Mouse (Mus musculus) embryonic facial prominence, embryonic 10.5 days (tissue): ENCODE results near the gene Acot1. TPM values are rescaled to one million over a fixed set of nuclear protein-coding genes. Genes with fewer than 3 reads are reported as not detected.
A peak's percentile ranks its signal among the peaks of the same experiment; 100 is the strongest.
"Not testable (repeated sequence)": the region's sequence is repeated elsewhere in the genome, so short reads cannot be mapped to it uniquely, and the experiment has no call there.

Experiments
- DNase-seq: peaks from one replicate; pipeline ENCODE4 v3.0.0-alpha.2; 2017; ENCODE audit warnings: low spot score
- H3K27ac ChIP-seq: fragments of 300-500 bp; sonication (generic); replicated peaks from 2 replicates; pipeline ENCODE4 v1.5.1; 2016; ENCODE audit warnings: mild to moderate bottlenecking
- H3K27me3 ChIP-seq: fragments of 300-500 bp; sonication (generic); replicated peaks from 2 replicates; pipeline ENCODE4 v1.6.1; 2016; ENCODE audit warnings: low read depth, mild to moderate bottlenecking; ENCODE audit not compliant: poor library complexity, severe bottlenecking
- H3K36me3 ChIP-seq: fragments of 300-500 bp; sonication (generic); replicated peaks from 2 replicates; pipeline ENCODE4 v1.6.1; 2016; ENCODE audit warnings: mild to moderate bottlenecking, moderate library complexity
- H3K4me1 ChIP-seq: fragments of 300-500 bp; sonication (generic); 2 replicates; pipeline ENCODE4 v1.6.1; 2016
- H3K4me3 ChIP-seq: fragments of 300-500 bp; sonication (generic); 2 replicates; pipeline ENCODE4 v1.5.1; 2016; ENCODE audit warnings: mild to moderate bottlenecking, moderate library complexity
- H3K9me3 ChIP-seq: fragments of 300-500 bp; sonication (generic); 2 replicates; pipeline ENCODE4 v1.6.1; 2016; ENCODE audit warnings: mild to moderate bottlenecking
- WGBS: fragments of 180-500 bp; shearing (Covaris S2); methylation state at CpG from one replicate; pipeline ENCODE4 v1.1.7; 2016; 5-methylcytosine and 5-hydroxymethylcytosine counted together
- polyA plus RNA-seq: library from polyadenylated mRNA; unstranded; fragments of >200 nt; fragmentation: Nextera tagmentation; extraction: Ambion mirVana; gene quantifications from 2 replicates; pipeline ENCODE4 v1.2.1, GENCODE M21; 2016

Acot1 gene
- polyA plus RNA-seq, 1 experiment from 2014 or later: 29.6 TPM

- WGBS: 93% methylated on average over 7 of the region's 7 CpGs
- H3K36me3 ChIP-seq: no peaks in the 10 kb centered on the region
- no peak overlapping the region for H3K27ac ChIP-seq
- DNase-seq: no peak
- H3K27me3 ChIP-seq: no peaks in the 10 kb centered on the region
- no peak overlapping the region for H3K4me3 ChIP-seq
- no peaks in the 10 kb centered on the region for H3K4me1 ChIP-seq
- no peaks in the 10 kb centered on the region for H3K9me3 ChIP-seq
These were observed 16.6 kb downstream of the Acot1 start for GRCm38 (mm10) chr12:84025888-84026287.

- not testable (repeated sequence) for DNase-seq, H3K36me3 ChIP-seq, H3K9me3 ChIP-seq, H3K4me1 ChIP-seq, H3K27ac ChIP-seq, H3K27me3 ChIP-seq, H3K4me3 ChIP-seq
- WGBS: 43% methylated on average over 3 of the region's 3 CpGs
These were observed 19.0 kb downstream of the Acot1 start for GRCm38 (mm10) chr12:84028328-84028727.

DNA sequence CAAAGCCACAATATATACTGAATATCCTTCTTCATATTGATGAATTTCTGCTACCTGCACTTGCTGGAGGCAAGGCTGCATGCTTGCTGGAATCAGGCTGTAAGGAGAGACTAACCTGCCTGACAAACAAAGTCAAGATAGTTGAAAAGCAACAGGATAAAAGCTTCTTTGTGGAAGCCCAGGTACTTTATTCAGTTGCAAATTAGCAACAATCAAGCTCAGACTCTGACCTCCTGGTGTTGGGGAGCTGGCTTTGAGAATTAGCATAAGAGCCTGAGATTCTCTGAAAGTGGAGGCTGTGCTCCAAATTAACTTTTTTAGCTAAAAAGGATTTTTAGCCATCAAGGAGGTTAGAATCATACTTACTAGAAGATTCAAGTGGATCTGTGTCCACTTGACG is 19.8 kb downstream of the Acot1 start:
- H3K9me3 ChIP-seq, DNase-seq, H3K4me1 ChIP-seq, H3K4me3 ChIP-seq, H3K27me3 ChIP-seq, H3K27ac ChIP-seq, H3K36me3 ChIP-seq: not testable (repeated sequence)
- WGBS: 80% methylated on average over 1 of the region's 1 CpGs

GRCm38 (mm10) chr12:84030659-84031332 is 21.5 kb downstream of the Acot1 start:
- Histone ChIP-seq H3K36me3 (no peaks in the 10 kb centered on the region), H3K9me3 (no peaks in the 10 kb centered on the region), H3K27ac (no peak overlapping the region), H3K27me3 (no peaks in the 10 kb centered on the region), H3K4me1 (no peaks in the 10 kb centered on the region), H3K4me3 (no peak overlapping the region)
- WGBS: 79% methylated on average over 4 of the region's 4 CpGs
- DNase-seq: peak; percentile 63

GRCm38 (mm10) chr12:84032854-84033253 is 23.6 kb downstream of the Acot1 start:
- no peaks in the 10 kb centered on the region for H3K36me3 ChIP-seq
- peaks cover 10% of the 10 kb centered on the region for H3K27me3 ChIP-seq
- H3K9me3 ChIP-seq: no peaks in the 10 kb centered on the region
- WGBS: 92% methylated on average over 4 of the region's 4 CpGs
- no peak overlapping the region for H3K4me3 ChIP-seq
- no peaks in the 10 kb centered on the region; the same call in 1 of the 2 replicates for H3K4me1 ChIP-seq
- no peak overlapping the region for H3K27ac ChIP-seq
- no peak for DNase-seq

- H3K27ac ChIP-seq, H3K27me3 ChIP-seq, H3K36me3 ChIP-seq, H3K4me1 ChIP-seq, H3K4me3 ChIP-seq, H3K9me3 ChIP-seq, DNase-seq: not testable (repeated sequence)
- 86% methylated on average over 2 of the region's 2 CpGs for WGBS
These were observed 24.0 kb downstream of the Acot1 start for GRCm38 (mm10) chr12:84033302-84033701.

DNA sequence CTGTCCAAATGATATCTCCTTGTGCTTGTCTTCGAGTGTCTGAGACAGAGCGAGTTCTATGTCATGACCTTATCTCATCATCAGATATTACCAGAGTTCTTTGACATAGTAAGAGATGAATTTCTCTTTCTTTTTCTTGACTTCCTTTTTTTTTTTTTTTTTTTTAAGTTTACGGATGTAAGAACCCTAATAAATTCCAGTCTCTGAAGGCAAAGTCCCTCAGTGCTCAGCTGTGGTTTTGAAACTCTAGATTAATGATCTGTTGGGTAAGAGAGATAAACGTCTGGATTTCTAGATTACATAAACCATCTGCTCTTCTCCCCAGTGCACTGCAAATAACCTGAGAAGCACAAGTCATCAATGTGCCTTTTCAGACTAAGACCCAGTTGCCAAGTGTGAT is 24.8 kb downstream of the Acot1 start:
- Histone ChIP-seq H3K4me1 (peaks cover 3% of the 10 kb centered on the region; the same call in 1 of the 2 replicates), H3K36me3 (no peaks in the 10 kb centered on the region), H3K9me3 (no peaks in the 10 kb centered on the region), H3K27ac (no peak overlapping the region), H3K4me3 (no peak overlapping the region), H3K27me3 (peaks cover 10% of the 10 kb centered on the region)
- 80% methylated on average over 4 of the region's 4 CpGs for WGBS
- no peak for DNase-seq

DNA sequence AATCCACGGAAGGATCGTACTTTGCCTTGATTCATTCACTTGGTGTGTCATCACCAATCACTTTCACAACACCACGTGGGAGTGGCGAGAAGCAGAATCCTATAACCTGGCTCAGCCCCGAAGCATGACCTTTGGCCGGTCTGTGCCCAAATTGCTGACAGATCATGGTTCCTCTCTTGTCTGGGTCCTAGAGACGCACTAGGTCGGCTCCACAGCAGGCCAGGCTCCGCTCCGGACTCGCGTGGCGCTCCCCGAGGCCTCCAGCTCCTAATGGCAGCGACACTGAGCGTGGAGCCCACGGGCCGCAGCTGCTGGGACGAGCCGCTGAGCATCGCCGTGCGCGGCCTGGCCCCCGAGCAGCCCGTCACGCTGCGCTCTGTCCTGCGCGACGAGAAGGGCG is 29.0 kb downstream of the Acot1 start, which contains the start of gene Acot4:
TSS of gene Acot4 (plus strand) at position 139 of the 400 bp plus-strand sequence.
- Histone ChIP-seq H3K27ac (peak within 1 kb of the TSS; percentile 70), H3K4me3 (peak within 1 kb of the TSS; percentile 59), H3K9me3 (peaks cover 13% of the 10 kb centered on the region; the same call in 1 of the 2 replicates)
- H3K4me1 ChIP-seq, H3K27me3 ChIP-seq, H3K36me3 ChIP-seq: not testable (repeated sequence)
- 10% methylated on average over 32 of the region's 32 CpGs for WGBS
- peak; percentile 40 for DNase-seq

DNA sequence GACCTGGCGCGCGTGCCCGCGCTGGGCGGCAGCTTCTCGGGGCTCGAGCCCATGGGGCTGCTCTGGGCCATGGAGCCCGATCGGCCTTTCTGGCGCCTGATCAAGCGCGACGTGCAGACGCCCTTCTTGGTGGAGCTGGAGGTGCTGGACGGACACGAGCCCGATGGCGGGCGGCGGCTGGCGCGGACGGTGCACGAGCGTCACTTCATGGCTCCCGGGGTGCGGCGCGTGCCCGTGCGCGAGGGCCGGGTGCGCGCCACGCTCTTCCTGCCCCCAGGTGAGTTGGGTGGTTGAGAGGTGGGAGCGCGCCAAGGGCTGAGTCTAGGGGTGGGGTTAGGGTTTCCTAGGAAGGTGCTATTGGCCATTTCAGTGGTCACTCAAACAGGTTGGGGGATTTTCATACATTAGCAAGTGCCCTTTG is 29.4 kb downstream of the Acot1 start, which contains the start of gene Gm49366:
TSS of gene Gm49366 (plus strand) at position 245 of the 421 bp plus-strand sequence.
- H3K9me3 ChIP-seq: peaks cover 13% of the 10 kb centered on the region; the same call in 1 of the 2 replicates
- not testable (repeated sequence) for H3K4me1 ChIP-seq, H3K27me3 ChIP-seq, H3K36me3 ChIP-seq
- peak; percentile 54 for DNase-seq
- peak within 1 kb of the TSS; percentile 70 for H3K27ac ChIP-seq
- peak within 1 kb of the TSS; percentile 59 for H3K4me3 ChIP-seq
- 3% methylated on average over 39 of the region's 39 CpGs for WGBS

- Histone ChIP-seq H3K36me3 (peaks cover 5% of the 10 kb centered on the region; the same call in 1 of the 2 replicates), H3K9me3 (peaks cover 13% of the 10 kb centered on the region; the same call in 1 of the 2 replicates), H3K4me3 (no peak overlapping the region), H3K27me3 (peaks cover 6% of the 10 kb centered on the region), H3K4me1 (peaks cover 3% of the 10 kb centered on the region; the same call in 1 of the 2 replicates), H3K27ac (no peak overlapping the region)
- 90% methylated on average over 5 of the region's 5 CpGs for WGBS
- no peak for DNase-seq
These were observed 33.0 kb downstream of the Acot1 start for GRCm38 (mm10) chr12:84042248-84042647.

DNA sequence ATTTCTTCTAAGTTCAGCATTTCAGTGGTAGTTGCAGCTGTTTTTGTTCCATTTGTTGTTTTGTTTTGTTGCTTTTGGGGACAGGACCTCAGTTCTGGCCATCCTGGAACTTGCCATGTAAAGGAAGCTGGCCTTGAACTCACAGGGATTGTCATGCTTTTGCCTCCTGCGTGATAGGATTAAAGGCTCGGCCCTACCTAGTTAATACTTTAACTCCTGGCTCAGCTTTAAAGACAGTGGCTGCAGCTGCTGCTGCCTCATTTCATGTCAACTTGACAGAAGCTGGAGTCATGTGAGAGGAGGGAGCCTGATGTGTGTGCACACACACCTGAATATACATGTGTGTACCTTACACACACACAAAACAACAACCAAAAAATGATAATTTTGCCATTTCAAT is 34.8 kb downstream of the Acot1 start:
- Histone ChIP-seq H3K9me3 (peaks cover 27% of the 10 kb centered on the region; the same call in 1 of the 2 replicates), H3K4me1 (no peaks in the 10 kb centered on the region), H3K36me3 (peaks cover 5% of the 10 kb centered on the region; the same call in 1 of the 2 replicates), H3K4me3 (no peak overlapping the region), H3K27ac (no peak overlapping the region), H3K27me3 (no peaks in the 10 kb centered on the region)
- no peak for DNase-seq
- 80% methylated on average over 2 of the region's 2 CpGs for WGBS

DNA sequence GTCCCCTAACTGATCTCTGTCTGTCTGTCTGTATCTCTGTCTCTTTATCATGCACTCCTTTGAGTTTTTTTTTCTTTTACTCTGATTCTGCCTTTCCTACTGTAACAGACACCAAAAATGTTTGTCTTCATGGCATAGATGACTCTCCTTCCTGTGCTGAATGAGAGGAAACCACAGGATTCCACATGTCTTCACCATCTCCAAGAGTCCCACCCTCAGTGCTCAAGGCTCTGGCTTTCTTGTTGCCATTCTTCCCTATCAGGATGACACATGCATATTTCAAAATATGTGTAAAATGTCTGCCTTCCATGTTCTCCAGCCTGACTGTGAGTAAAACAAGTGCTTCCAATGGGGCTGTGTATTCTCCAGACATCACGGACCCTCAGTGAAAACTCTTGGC is 37.6 kb downstream of the Acot1 start:
- Histone ChIP-seq H3K27ac (no peak overlapping the region), H3K4me3 (no peak overlapping the region), H3K36me3 (no peaks in the 10 kb centered on the region), H3K27me3 (peaks cover 5% of the 10 kb centered on the region), H3K4me1 (no peaks in the 10 kb centered on the region), H3K9me3 (peaks cover 13% of the 10 kb centered on the region; the same call in 1 of the 2 replicates)
- WGBS: 91% methylated on average over 1 of the region's 1 CpGs
- DNase-seq: no peak

DNA sequence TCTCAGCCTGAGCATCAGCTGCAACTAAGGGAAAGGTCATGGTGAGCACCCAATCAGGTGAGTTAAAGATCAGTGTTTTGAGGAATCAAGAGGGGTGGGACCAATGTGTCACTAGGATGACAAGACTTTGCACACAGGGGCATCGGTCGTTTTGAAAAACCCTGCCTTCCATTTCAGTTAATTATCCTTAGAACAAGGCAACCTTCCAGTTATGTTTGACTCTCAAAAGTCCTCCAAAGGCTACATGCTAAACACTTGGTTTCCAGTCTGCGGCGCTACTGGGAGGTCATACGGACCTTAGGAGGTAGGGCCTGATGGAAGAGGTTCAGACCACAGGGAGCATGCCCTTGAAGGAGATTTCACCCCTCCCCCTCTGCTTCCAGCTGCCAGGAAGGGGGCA is 41.5 kb downstream of the Acot1 start:
- H3K4me3 ChIP-seq, H3K4me1 ChIP-seq, H3K36me3 ChIP-seq, DNase-seq, H3K27ac ChIP-seq: not testable (repeated sequence)
- whole genome bisulfite sequencing: 87% methylated on average over 5 of the region's 5 CpGs
- Histone ChIP-seq H3K9me3 (peaks cover 13% of the 10 kb centered on the region; the same call in 1 of the 2 replicates), H3K27me3 (peaks cover 39% of the 10 kb centered on the region)
